9 mouse cellular contexts compared by ENCODE assay signal in genomic region chr9:120210068-120210467, GRCm38 (mm10).
A peak's percentile ranks its signal among the peaks of the same experiment; 100 is the strongest.
DNase-seq lines count a peak whose midpoint lies in the region; TF ChIP-seq lines count a peak whose summit lies in the region.
"Had no signal": no experiment of that assay in that cellular context is flagged by ENCODE, and none has a peak within 500 bp of the region (broad histone marks: within the 10 kb centered on the region; RNA-seq: fewer than 3 reads in every experiment).

No protein-coding gene starts in this region.

- intact Hi-C loops in left cerebral cortex, adult 2 months (cut with DNase I), result loop anchor here (5.0 kb wide), 1 partner anchor 167 kb away; no protein-coding TSS in a partner anchor

- no peaks in the 10 kb centered on the region for H3K4me1 ChIP-seq in MEL (ENCODE audit: control insufficient read depth in 1 of 2, insufficient read depth in 2 of 2, low read length in 2 of 2)

- H3K36me3 ChIP-seq in MEL (ENCODE audit: control insufficient read depth in 1 of 2, insufficient read depth in 2 of 2, low read length in 2 of 2), result no peaks in the 10 kb centered on the region
- H3K36me3 ChIP-seq: limb, embryonic 13.5 days had no signal

- no peaks in the 10 kb centered on the region for H3K27me3 ChIP-seq in MEL (ENCODE audit: control insufficient read depth in 1 of 2, insufficient read depth in 2 of 2, low read length in 2 of 2)
- H3K27me3 ChIP-seq: limb, embryonic 13.5 days had no signal

- H3K9me3 ChIP-seq in MEL (replicated peaks; ENCODE audit: insufficient read depth, low read length), result no peaks in the 10 kb centered on the region
- H3K9me3 ChIP-seq: limb, embryonic 13.5 days had no signal

- H3K27ac ChIP-seq in left cerebral cortex, adult 2 months, result no peak overlapping the region
- no peak overlapping the region for H3K27ac ChIP-seq in MEL (ENCODE audit: control insufficient read depth, low read depth, low read length)
- H3K27ac ChIP-seq: limb, embryonic 13.5 days had no signal

- peak; percentile 66 for TF ChIP-seq CTCF in left cerebral cortex, adult 2 months (IDR thresholded peaks at IDR 0.05)
- TF ChIP-seq CTCF in MEL (IDR thresholded peaks at IDR 0.05 in 2 of 3, conservative IDR thresholded peaks at IDR 0.05 in 1 of 3; ENCODE audit: control insufficient read depth in 1 of 3, insufficient read depth in 1 of 3, low read depth in 2 of 3, low read length in 3 of 3, poor library complexity in 1 of 3, severe bottlenecking in 1 of 3), result peak; percentile 41 to 56 (median 52); a peak in 5 of 6 replicates

- no peak overlapping the region for H3K9ac ChIP-seq in MEL (ENCODE audit: control insufficient read depth, low read depth, low read length, poor library complexity, severe bottlenecking)
- H3K9ac ChIP-seq: limb, embryonic 13.5 days had no signal

- no peak for TF ChIP-seq EP300 in MEL (IDR thresholded peaks at IDR 0.05; ENCODE audit: low read depth in 1 of 2, low read length in 2 of 2)

- no peak for TF ChIP-seq POLR2A in MEL (IDR thresholded peaks at IDR 0.05; ENCODE audit: control insufficient read depth in 1 of 2, insufficient read depth in 1 of 2, low read depth in 1 of 2, low read length in 2 of 2, poor library complexity in 1 of 2)

- peak; percentile 41 to 72 for DNase-seq in cerebellum, postnatal 14 days
- no peak for DNase-seq in cerebellum, adult 8-10 months
- no peak for DNase-seq in left cerebral cortex, adult 2 months (ENCODE audit: extremely low spot score in 1 of 2, low spot score in 2 of 2)
- DNase-seq in left cerebral cortex, adult 9 months (ENCODE audit: low spot score in 2 of 2), result no peak
- peak; percentile 10 for DNase-seq in MEL (ENCODE audit: low read depth, low spot score)
- DNase-seq in kidney, postnatal 4 days, result peak; percentile 50 to 67
- DNase-seq in thymus, postnatal 25 days, result peak; percentile 9
- DNase-seq in spleen, postnatal 14 days (ENCODE audit: low spot score in 2 of 2), result no peak

- peak; percentile 17 for TF ChIP-seq RAD21 in MEL (IDR thresholded peaks at IDR 0.05; ENCODE audit: low read depth, low read length)

- no peaks in the 10 kb centered on the region for H3K79me2 ChIP-seq in MEL (ENCODE audit: control insufficient read depth, insufficient read depth, low read length, poor library complexity)

- no peak overlapping the region for H3K4me3 ChIP-seq in left cerebral cortex, adult 2 months
- H3K4me3 ChIP-seq in MEL (ENCODE audit: control insufficient read depth in 1 of 2, insufficient read depth in 1 of 2, low read depth in 2 of 2, low read length in 2 of 2), result no peak overlapping the region
- H3K4me3 ChIP-seq: limb, embryonic 13.5 days had no signal

TF ChIP-seq in MEL, 35 proteins besides CTCF, POLR2A, EP300 and RAD21:
- TF ChIP-seq MAFK (IDR thresholded peaks at IDR 0.05; ENCODE audit: borderline replicate concordance, low read depth, low read length), result no peak
- no peak for TF ChIP-seq USF1 (IDR thresholded peaks at IDR 0.05; ENCODE audit: low read depth, low read length)
- peak; percentile 16; the same call in 1 of the 2 replicates for TF ChIP-seq SMC3 (IDR thresholded peaks at IDR 0.05; ENCODE audit: low read depth, low read length)
- no peak for TF ChIP-seq CHD1 (IDR thresholded peaks at IDR 0.05; ENCODE audit: low read depth, low read length)
- no peak for TF ChIP-seq ZC3H11A (IDR thresholded peaks at IDR 0.05; ENCODE audit: low read depth, low read length)
TF ChIP-seq in MEL: peak in this region for 1.

Comparison
In these comparisons a context has a peak if more than half of its experiments do, and no peak if none do; other contexts are left out.
1. DNase-seq: peak in cerebellum, postnatal 14 days (2 of 2), MEL (single experiment), kidney, postnatal 4 days (2 of 2) and thymus, postnatal 25 days (single experiment); none in cerebellum, adult 8-10 months (single experiment), left cerebral cortex, adult 2 months (0 of 2), left cerebral cortex, adult 9 months (0 of 2) and spleen, postnatal 14 days (0 of 2).